Mouse (Mus musculus) megakaryocyte, embryonic 14.5 days (primary cell): Measurements from ENCODE around the gene Cacna2d4.

Experiments
- FLI1 ChIP-seq: IDR thresholded peaks from 2 replicates; pipeline ENCODE4 v1.6.1; 2012; ENCODE audit warnings: low read length, inconsistent platforms, mixed read lengths
- GATA1 ChIP-seq: IDR thresholded peaks from 3 replicates; pipeline ENCODE4 v1.6.1; 2012; ENCODE audit warnings: mixed read lengths, low read length, inconsistent platforms, borderline replicate concordance

DNA sequence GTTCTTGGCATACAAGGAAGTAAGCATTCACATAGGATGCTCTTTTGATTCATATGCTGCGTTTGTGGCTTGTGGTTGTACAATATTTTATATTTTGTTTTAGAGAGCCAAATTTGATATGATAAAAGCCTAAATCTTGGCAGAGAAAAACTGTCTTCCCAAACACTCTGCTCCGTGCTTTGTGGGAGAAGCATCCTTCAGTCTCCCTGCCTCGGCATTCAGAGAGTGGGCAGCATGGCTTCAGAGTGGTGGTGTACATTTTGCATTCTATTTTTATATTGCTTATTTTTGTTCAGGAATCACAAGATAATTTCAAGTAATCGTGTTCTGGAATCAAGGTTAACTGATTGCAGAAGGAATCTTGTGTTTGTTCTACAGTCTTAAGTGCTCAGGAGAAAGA lies 44.8 kb upstream of the Cacna2d4 start:
- TF ChIP-seq FLI1 (no peak), GATA1 (no peak)
